Mouse (Mus musculus): ENCODE measurements around the gene Gas2l2. TPM values are rescaled to one million over a fixed set of nuclear protein-coding genes. Genes with fewer than 3 reads are reported as not detected.

Gas2l2 gene
- polyA plus RNA-seq, 1 experiment from 2014 or later, result not detected

DNA sequence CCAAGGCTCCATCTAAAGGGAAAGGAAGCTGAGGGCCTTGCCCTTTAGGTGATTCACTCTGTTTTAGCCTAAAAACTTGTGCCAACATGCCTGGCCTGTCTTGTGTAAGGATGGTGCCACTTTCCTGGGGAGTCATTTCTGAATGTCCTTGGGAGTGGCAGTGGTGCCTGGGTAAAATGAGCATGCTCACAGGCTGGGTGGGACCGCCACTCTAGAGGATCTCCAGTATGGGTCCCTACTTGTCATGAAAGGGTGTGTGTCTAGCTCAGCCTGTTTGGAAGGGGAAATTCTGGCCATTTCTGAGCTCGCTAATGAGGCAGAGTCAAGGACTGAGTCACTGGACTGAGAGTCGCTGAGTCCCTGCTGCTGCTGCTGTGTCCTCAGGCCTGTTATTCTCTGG, 26.4 kb upstream of the Gas2l2 start:
- no peak overlapping the region for H3K4me2 ChIP-seq (ENCODE audit: low read depth, low read length)
- H3K36me3 ChIP-seq (replicated peaks; ENCODE audit: insufficient read depth, low read length), result no peaks in the 10 kb centered on the region
- 0 out of 2 replicates have a peak, but pooled peaks cover 4% of the 10 kb centered on the region for H3K27me3 ChIP-seq (ENCODE audit: insufficient read depth, low read length)
- no peak overlapping the region for H3K27ac ChIP-seq (ENCODE audit: low read depth)
- no peak overlapping the region for H3K9ac ChIP-seq (replicated peaks)
- DNase-seq (no peak), ATAC-seq (no peak)
- no peak overlapping the region for H3K4me3 ChIP-seq (ENCODE audit: low read depth, low read length)
- H3K9me3 ChIP-seq (ENCODE audit: low read length), result no peaks in the 10 kb centered on the region
- TF ChIP-seq EP300 (IDR thresholded peaks at IDR 0.05; ENCODE audit: low read depth) (no peak), CTCF (IDR thresholded peaks at IDR 0.05; ENCODE audit: low read depth) (no peak)
- WGBS (ENCODE audit: insufficient replicate concordance), result 68% methylated on average over 3 of the region's 3 CpGs
- peaks cover 16% of the 10 kb centered on the region; the same call in 1 of the 2 replicates for H3K4me1 ChIP-seq (ENCODE audit: insufficient read depth)

DNA sequence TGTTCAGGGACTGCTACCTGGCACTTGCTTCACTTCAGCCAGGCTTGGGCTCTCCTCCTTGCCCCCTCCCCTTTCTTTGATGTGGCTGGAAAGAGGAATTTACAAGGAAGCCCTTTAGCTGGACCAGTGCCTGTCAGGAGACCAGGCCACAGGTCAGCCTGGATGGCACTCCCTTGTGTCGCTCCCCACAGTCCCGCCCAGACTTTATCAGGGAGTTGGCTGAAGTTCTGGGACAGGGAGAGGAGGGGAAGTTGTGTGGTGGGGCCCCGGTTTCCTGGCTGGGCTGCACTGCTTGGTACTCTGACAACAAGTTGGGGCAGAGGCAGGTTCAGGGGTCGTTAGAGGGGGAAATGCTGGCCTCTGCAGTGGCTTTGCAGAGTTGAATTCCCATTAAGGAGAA, 25.3 kb upstream of the Gas2l2 start:
- H3K36me3 ChIP-seq (replicated peaks; ENCODE audit: insufficient read depth, low read length), result no peaks in the 10 kb centered on the region
- no peak overlapping the region for H3K27ac ChIP-seq (ENCODE audit: low read depth)
- no peak overlapping the region for H3K4me2 ChIP-seq (ENCODE audit: low read depth, low read length)
- 3% methylated on average over 4 of the region's 4 CpGs for WGBS (ENCODE audit: insufficient replicate concordance)
- H3K27me3 ChIP-seq (ENCODE audit: insufficient read depth, low read length), result 0 out of 2 replicates have a peak, but pooled peaks cover 4% of the 10 kb centered on the region
- no peak for DNase-seq
- peaks cover 16% of the 10 kb centered on the region; the same call in 1 of the 2 replicates for H3K4me1 ChIP-seq (ENCODE audit: insufficient read depth)
- H3K4me3 ChIP-seq (ENCODE audit: low read depth, low read length), result no peak overlapping the region
- no peak overlapping the region; the same call in 1 of the 2 replicates for H3K9ac ChIP-seq (replicated peaks)
- no peaks in the 10 kb centered on the region for H3K9me3 ChIP-seq (ENCODE audit: low read length)
- TF ChIP-seq CTCF (IDR thresholded peaks at IDR 0.05; ENCODE audit: low read depth) (no peak), EP300 (IDR thresholded peaks at IDR 0.05; ENCODE audit: low read depth) (0 out of 2 replicates have a peak, but pooled peaks have one; percentile 11)
- no peak for ATAC-seq

DNA sequence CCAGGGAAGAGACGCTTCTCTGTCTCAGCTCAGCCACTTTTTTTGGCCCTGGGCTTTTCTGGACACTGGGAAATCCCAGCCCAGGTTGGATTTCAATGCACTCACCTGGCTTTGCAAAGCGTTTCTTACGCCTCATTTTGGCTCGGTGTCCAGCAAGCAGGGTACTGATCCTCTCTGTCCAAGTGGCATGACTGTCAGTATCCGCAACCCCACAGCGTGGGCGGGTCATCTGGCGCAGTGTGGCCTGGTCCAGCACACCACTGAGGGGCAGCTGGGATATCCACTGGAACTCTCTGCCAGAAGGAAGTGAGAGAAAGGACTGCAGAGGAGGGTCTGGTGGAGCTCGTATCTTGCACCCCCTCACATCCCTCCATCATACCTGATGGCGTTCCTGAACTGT, 22.0 kb upstream of the Gas2l2 start:
- Histone ChIP-seq H3K9me3 (ENCODE audit: low read length) (no peaks in the 10 kb centered on the region), H3K4me3 (ENCODE audit: low read depth, low read length) (no peak overlapping the region), H3K36me3 (replicated peaks; ENCODE audit: insufficient read depth, low read length) (no peaks in the 10 kb centered on the region), H3K27me3 (ENCODE audit: insufficient read depth, low read length) (no peaks in the 10 kb centered on the region), H3K27ac (ENCODE audit: low read depth) (no peak overlapping the region), H3K9ac (replicated peaks) (no peak overlapping the region), H3K4me1 (ENCODE audit: insufficient read depth) (peaks cover 22% of the 10 kb centered on the region), H3K4me2 (ENCODE audit: low read depth, low read length) (no peak overlapping the region)
- TF ChIP-seq EP300 (IDR thresholded peaks at IDR 0.05; ENCODE audit: low read depth), result no peak
- TF ChIP-seq CTCF (IDR thresholded peaks at IDR 0.05; ENCODE audit: low read depth), result no peak
- DNase-seq (no peak), ATAC-seq (no peak)
- 87% methylated on average over 10 of the region's 10 CpGs for WGBS (ENCODE audit: insufficient replicate concordance)

DNA sequence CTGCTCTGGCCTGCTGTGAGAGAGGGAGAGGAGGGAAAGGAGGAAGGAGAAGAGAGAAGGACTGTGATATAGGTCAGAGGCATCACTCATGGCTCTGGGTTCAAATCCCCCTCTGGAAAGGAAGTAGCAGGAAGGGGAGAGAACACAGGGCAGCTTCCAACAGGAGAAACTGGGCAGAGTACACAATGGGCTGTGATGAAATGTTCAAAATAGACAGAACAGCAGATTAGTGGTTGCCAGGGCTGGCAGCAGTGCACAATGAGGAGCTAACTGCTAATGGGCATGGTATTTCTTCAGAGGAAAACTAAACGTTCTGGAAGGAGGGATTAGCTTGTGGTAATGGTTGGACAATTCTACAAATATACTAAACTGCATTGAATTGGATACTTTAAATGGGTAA, 21.3 kb upstream of the Gas2l2 start:
- no peaks in the 10 kb centered on the region for H3K27me3 ChIP-seq (ENCODE audit: insufficient read depth, low read length)
- WGBS (ENCODE audit: insufficient replicate concordance), result 49% methylated on average over 1 of the region's 1 CpGs
- no peak overlapping the region for H3K27ac ChIP-seq (ENCODE audit: low read depth)
- no peak for DNase-seq
- no peaks in the 10 kb centered on the region for H3K36me3 ChIP-seq (replicated peaks; ENCODE audit: insufficient read depth, low read length)
- H3K9ac ChIP-seq (replicated peaks), result no peak overlapping the region
- peaks cover 20% of the 10 kb centered on the region for H3K4me1 ChIP-seq (ENCODE audit: insufficient read depth)
- H3K9me3 ChIP-seq (ENCODE audit: low read length), result no peaks in the 10 kb centered on the region
- no peak overlapping the region for H3K4me2 ChIP-seq (ENCODE audit: low read depth, low read length)
- no peak for TF ChIP-seq EP300 (IDR thresholded peaks at IDR 0.05; ENCODE audit: low read depth)
- no peak overlapping the region for H3K4me3 ChIP-seq (ENCODE audit: low read depth, low read length)
- ATAC-seq, result no peak

DNA sequence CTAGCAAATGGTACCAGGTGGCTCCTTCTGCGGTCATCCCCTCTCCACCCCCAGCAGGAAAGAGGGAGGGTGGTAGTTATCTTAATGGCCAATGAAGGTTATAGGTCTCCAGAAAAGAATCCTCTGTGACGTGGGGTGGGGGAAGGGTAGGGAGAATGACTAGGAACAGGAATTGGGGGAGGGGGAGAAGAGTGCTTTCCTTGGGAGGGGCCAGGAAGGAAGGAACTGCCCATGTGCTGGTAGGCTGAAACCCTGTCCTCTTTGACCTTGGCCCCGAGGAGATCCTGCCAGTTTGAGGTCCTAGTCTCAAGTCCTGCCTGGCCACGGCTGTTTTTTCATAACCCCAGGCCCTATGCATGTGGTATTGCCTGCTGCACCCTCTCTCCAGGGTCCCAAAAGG, 20.0 kb upstream of the Gas2l2 start:
- 41% methylated on average over 4 of the region's 4 CpGs for WGBS (ENCODE audit: insufficient replicate concordance)

DNA sequence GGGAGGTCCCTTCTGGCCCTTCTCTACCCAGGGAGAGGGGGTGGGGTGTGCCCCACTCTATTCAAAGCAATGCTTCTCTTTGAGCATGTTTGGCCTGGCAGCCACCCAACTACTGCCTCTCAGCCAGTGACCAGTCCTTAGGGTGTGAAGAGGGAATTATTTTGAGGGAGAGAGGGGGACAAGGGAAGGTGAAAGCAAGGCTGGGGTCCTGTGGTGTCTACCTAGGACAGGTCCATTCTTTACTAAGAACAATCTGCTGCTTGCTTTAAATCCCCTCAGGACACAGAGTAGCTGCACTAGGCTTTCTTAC, 19.6 kb upstream of the Gas2l2 start:
- Histone ChIP-seq H3K27me3 (ENCODE audit: insufficient read depth, low read length) (peaks cover 17% of the 10 kb centered on the region), H3K9me3 (ENCODE audit: low read length) (no peaks in the 10 kb centered on the region), H3K4me3 (ENCODE audit: low read depth, low read length) (no peak overlapping the region), H3K36me3 (replicated peaks; ENCODE audit: insufficient read depth, low read length) (no peaks in the 10 kb centered on the region), H3K4me2 (ENCODE audit: low read depth, low read length) (no peak overlapping the region), H3K4me1 (ENCODE audit: insufficient read depth) (peaks cover 15% of the 10 kb centered on the region), H3K27ac (ENCODE audit: low read depth) (no peak overlapping the region), H3K9ac (replicated peaks) (no peak overlapping the region)
- TF ChIP-seq EP300 (IDR thresholded peaks at IDR 0.05; ENCODE audit: low read depth) (no peak), CTCF (IDR thresholded peaks at IDR 0.05; ENCODE audit: low read depth) (no peak)
- no peak for DNase-seq
- no peak for ATAC-seq

More for the DNA sequence above, 20.0 kb upstream of the Gas2l2 start:
- H3K36me3 ChIP-seq (replicated peaks; ENCODE audit: insufficient read depth, low read length), result no peaks in the 10 kb centered on the region
- H3K4me3 ChIP-seq (ENCODE audit: low read depth, low read length), result no peak overlapping the region
- H3K27me3 ChIP-seq (ENCODE audit: insufficient read depth, low read length), result peaks cover 12% of the 10 kb centered on the region; the same call in 1 of the 2 replicates
- H3K27ac ChIP-seq (ENCODE audit: low read depth), result no peak overlapping the region
- no peak for ATAC-seq
- H3K9me3 ChIP-seq (ENCODE audit: low read length), result no peaks in the 10 kb centered on the region
- H3K4me1 ChIP-seq (ENCODE audit: insufficient read depth), result peaks cover 15% of the 10 kb centered on the region
- H3K9ac ChIP-seq (replicated peaks), result no peak overlapping the region
- DNase-seq, result no peak
- TF ChIP-seq EP300 (IDR thresholded peaks at IDR 0.05; ENCODE audit: low read depth) (no peak), CTCF (IDR thresholded peaks at IDR 0.05; ENCODE audit: low read depth) (no peak)
- H3K4me2 ChIP-seq (ENCODE audit: low read depth, low read length), result no peak overlapping the region
